Comparison of ENCODE assay signal across 8 mouse cellular contexts in genomic region chr11:78550168-78551058, GRCm38 (mm10). TPM values are rescaled to one million over a fixed set of nuclear protein-coding genes. Genes with fewer than 3 reads are reported as not detected.
DNase-seq lines count a peak whose midpoint lies in the region; ATAC-seq and TF ChIP-seq lines count a peak whose summit lies in the region.

Gene Tmem97, minus strand, starts transcription at chr11:78550777.

- H3K36me3 ChIP-seq in ES-E14 (ENCODE audit: control insufficient read depth, insufficient read depth, low read length, poor library complexity, severe bottlenecking), result no peaks in the 10 kb centered on the region; the same call in 1 of the 2 replicates
- H3K36me3 ChIP-seq in forebrain, embryonic 15.5 days, result no peaks in the 10 kb centered on the region

- no peak for TF ChIP-seq CTCF in lung, adult 2 months (IDR thresholded peaks at IDR 0.05; ENCODE audit: insufficient read depth, low read length)

- peak within 1 kb of the TSS; percentile 97 for H3K9ac ChIP-seq in ES-E14 (ENCODE audit: insufficient read depth, low read depth, low read length, poor library complexity, severe bottlenecking)
- peak within 1 kb of the TSS; percentile 59 for H3K9ac ChIP-seq in forebrain, embryonic 15.5 days (replicated peaks)

- H3K27me3 ChIP-seq in forebrain, embryonic 15.5 days, result no peaks in the 10 kb centered on the region

- peak within 1 kb of the TSS; percentile 75 for H3K4me2 ChIP-seq in forebrain, embryonic 15.5 days (replicated peaks)

- peak; percentile 80; the same call in 1 of the 2 replicates for TF ChIP-seq POLR2A in lung, adult 2 months (IDR thresholded peaks at IDR 0.05; ENCODE audit: borderline replicate concordance, extremely low read depth, low read depth, low read length)

- DNase-seq in ES-E14 (ENCODE audit: low read depth, low spot score), result peak; percentile 97
- DNase-seq in cerebellum, adult 11-12 months, result peak; percentile 97
- peak; percentile 94 for DNase-seq in heart, postnatal 25 days (ENCODE audit: low spot score)
- peak; percentile 94 to 98 for DNase-seq in layer of hippocampus, adult 18-20 months (ENCODE audit: low spot score in 2 of 2)
- DNase-seq in lung, adult 2 months, result peak; percentile 92
- DNase-seq in thymus, adult 18-20 months, result peak; percentile 94 to 96

- in situ Hi-C loops in ES-E14 (cut with MboI; ENCODE audit: low sequenced_read_pairs in 2 of 2, unreplicated experiment in 2 of 2), result no loop called here

- under 1% methylated on average over 60 of the region's 60 CpGs for WGBS in forebrain, embryonic 15.5 days
- WGBS in lung, adult 2 months, result under 1% methylated on average over 60 of the region's 60 CpGs

- ATAC-seq in forebrain, embryonic 15.5 days (replicated peaks), result peak; percentile 100
- peak; percentile 100 for ATAC-seq in neutrophil, adult 5-6 weeks (ENCODE audit: extremely low read depth, insufficient number of reproducible peaks, low FRiP score, poor library complexity, severe bottlenecking)

- peak within 1 kb of the TSS; percentile 82 to 92 for H3K4me3 ChIP-seq in ES-E14 (ENCODE audit: insufficient read depth in 1 of 2, low read depth in 1 of 2, low read length in 2 of 2, poor library complexity in 1 of 2, severe bottlenecking in 1 of 2)
- peak within 1 kb of the TSS; percentile 64 for H3K4me3 ChIP-seq in forebrain, embryonic 15.5 days
- H3K4me3 ChIP-seq in lung, adult 2 months (replicated peaks; ENCODE audit: extremely low read depth, low read depth, low read length), result peak within 1 kb of the TSS; percentile 87

- H3K27ac ChIP-seq in ES-E14 (ENCODE audit: insufficient read depth, low read depth, low read length, poor library complexity, severe bottlenecking), result peak within 1 kb of the TSS; percentile 74
- peak within 1 kb of the TSS; percentile 81 for H3K27ac ChIP-seq in forebrain, embryonic 15.5 days (replicated peaks)

- H3K9me3 ChIP-seq in ES-E14 (ENCODE audit: control insufficient read depth, insufficient read depth, low read depth, low read length), result no peaks in the 10 kb centered on the region
- H3K9me3 ChIP-seq in forebrain, embryonic 15.5 days, result peaks cover 5% of the 10 kb centered on the region; the same call in 1 of the 2 replicates

- H3K4me1 ChIP-seq in ES-E14 (ENCODE audit: control insufficient read depth in 2 of 2, insufficient read depth in 2 of 2, low read length in 2 of 2, poor library complexity in 1 of 2), result peaks cover 4 to 7% of the 10 kb centered on the region in 2 experiments; a peak in 2 of 4 replicates
- peaks cover 24% of the 10 kb centered on the region for H3K4me1 ChIP-seq in forebrain, embryonic 15.5 days
- H3K4me1 ChIP-seq in lung, adult 2 months (ENCODE audit: control insufficient read depth, insufficient read depth, low read length), result no peaks in the 10 kb centered on the region

- intact Hi-C loops in heart, postnatal 25 days (cut with DNase I), result loop anchor here (10.0 kb wide), 1 partner anchor 374 kb away; the partner anchor contains the start of gene Nos2

TF ChIP-seq in ES-E14, 5 proteins besides CTCF, POLR2A, EP300 and RAD21:
- peak; percentile 82 for TF ChIP-seq CHD2 (IDR thresholded peaks at IDR 0.05; ENCODE audit: low read depth, low read length)
- TF ChIP-seq HCFC1 (IDR thresholded peaks at IDR 0.05; ENCODE audit: borderline replicate concordance, insufficient read depth, low read length), result no peak
- TF ChIP-seq MAFK (IDR thresholded peaks at IDR 0.05; ENCODE audit: insufficient read depth, low read depth, low read length), result no peak

RNA-seq across cellular contexts. Expression of gene Tmem97, which starts in this region (rescaled TPM):
- total RNA-seq in ES-E14 (2012; rRNA removed), result 248 and 312 TPM in 2 replicates
- polyA plus RNA-seq in forebrain, embryonic 15.5 days (2015; fragmentation: Nextera tagmentation; extraction: Ambion mirVana), result 30.4 and 35.2 TPM in 2 replicates
- 1 to 10 TPM; 5.3 to 5.5 TPM for total RNA-seq in heart, postnatal 25 days (2021)
- total RNA-seq in layer of hippocampus, adult 18-20 months (2021), result 10 to 100 TPM; 11.7 to 14.6 TPM
- 23.5 and 27.6 TPM in 2 replicates for polyA plus RNA-seq in lung, adult 2 months (2012; rRNA removed)
- 0.93 and 2.9 TPM in 2 replicates for total RNA-seq in neutrophil, adult 5-6 weeks (2017)

Comparison
In these comparisons a context has a peak if more than half of its experiments do, and no peak if none do; other contexts are left out.
1. Peak in every context shown above with its lines: DNase-seq, ATAC-seq, H3K4me3 ChIP-seq and H3K27ac ChIP-seq.
2. RNA of gene Tmem97 (total RNA-seq): 248 to 312 TPM in ES-E14; 11.7 to 14.6 TPM in layer of hippocampus, adult 18-20 months, 5.3 to 5.5 TPM in heart, postnatal 25 days and 0.93 to 2.9 TPM in neutrophil, adult 5-6 weeks; every median in the first group is over 10 times any median in the second.